Mouse (Mus musculus): ENCODE data around the gene Pacs1. TPM values are rescaled to one million over a fixed set of nuclear protein-coding genes. Genes with fewer than 3 reads are reported as not detected.
"Not testable (repeated sequence)": the region's sequence is repeated elsewhere in the genome, so short reads cannot be mapped to it uniquely, and the experiment has no call there.

Pacs1 gene
- polyA plus RNA-seq, 1 experiment from 2014 or later = 31.1 TPM

DNA sequence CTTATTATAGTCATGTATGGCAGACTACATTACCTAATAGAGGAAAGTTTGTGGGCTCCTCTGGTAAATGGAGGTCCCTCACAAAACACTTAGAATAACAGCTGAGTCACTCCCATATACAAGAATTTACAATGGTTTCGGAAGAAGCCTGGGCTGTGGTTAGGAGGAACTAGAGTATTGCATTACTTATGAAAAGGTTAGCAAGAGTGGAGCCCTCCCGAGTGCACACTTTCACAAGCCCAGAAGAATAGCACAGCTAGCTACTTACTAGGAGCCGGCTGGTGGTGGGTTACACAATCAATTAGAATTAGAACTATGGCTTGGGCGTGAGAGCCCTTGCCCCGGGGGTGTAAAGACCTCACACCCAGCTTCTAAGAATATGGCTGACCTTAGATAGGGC lies 94.3 kb downstream of the Pacs1 start:
- WGBS = 75% methylated on average over 5 of the region's 5 CpGs
- H3K27ac ChIP-seq = no peak overlapping the region
- H3K27me3 ChIP-seq (ENCODE audit: low read depth, poor library complexity, severe bottlenecking) = no peaks in the 10 kb centered on the region

GRCm38 (mm10) chr19:5170430-5170829 lies 102.5 kb downstream of the Pacs1 start:
- 75% methylated on average over 1 of the region's 1 CpGs for WGBS
- DNase-seq (ENCODE audit: low spot score) = no peak
- H3K27me3 ChIP-seq (ENCODE audit: low read depth, poor library complexity, severe bottlenecking) = no peaks in the 10 kb centered on the region
- H3K4me1 ChIP-seq = no peaks in the 10 kb centered on the region
- H3K27ac ChIP-seq = no peak overlapping the region
- peaks cover 8% of the 10 kb centered on the region for H3K36me3 ChIP-seq
- H3K9me3 ChIP-seq (replicated peaks) = no peaks in the 10 kb centered on the region
- no peak overlapping the region for H3K4me3 ChIP-seq

More for the DNA sequence above, 94.3 kb downstream of the Pacs1 start:
- H3K36me3 ChIP-seq = 0 out of 2 replicates have a peak, but pooled peaks cover under 1% of the 10 kb centered on the region
- no peak overlapping the region for H3K4me3 ChIP-seq
- no peaks in the 10 kb centered on the region for H3K9me3 ChIP-seq (replicated peaks)
- no peak for DNase-seq (ENCODE audit: low spot score)
- H3K4me1 ChIP-seq = no peaks in the 10 kb centered on the region

DNA sequence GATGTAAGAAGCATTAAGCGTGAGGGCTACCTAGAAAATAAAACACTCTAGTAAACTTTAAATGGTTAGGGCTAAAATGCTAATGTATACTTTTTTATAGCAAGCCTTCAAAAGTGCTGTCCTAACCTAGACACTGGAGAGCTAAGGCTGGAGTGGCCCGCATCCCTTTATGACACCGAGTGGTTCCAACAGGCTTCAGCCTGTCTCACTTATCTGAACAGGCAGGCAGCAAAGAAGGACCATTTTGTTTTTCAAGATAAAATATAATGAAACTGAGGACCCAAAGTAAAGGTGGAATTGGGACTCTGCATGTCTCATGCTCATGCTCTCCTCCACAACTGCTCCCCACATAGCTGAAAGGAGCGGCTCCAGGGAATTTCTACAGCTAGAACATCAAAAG lies 105.4 kb downstream of the Pacs1 start:
- no peak overlapping the region for H3K4me3 ChIP-seq
- H3K27me3 ChIP-seq (ENCODE audit: low read depth, poor library complexity, severe bottlenecking) = no peaks in the 10 kb centered on the region
- 94% methylated on average over 4 of the region's 4 CpGs for WGBS
- no peak overlapping the region for H3K27ac ChIP-seq
- H3K4me1 ChIP-seq = no peaks in the 10 kb centered on the region
- H3K9me3 ChIP-seq (replicated peaks) = no peaks in the 10 kb centered on the region
- DNase-seq (ENCODE audit: low spot score) = no peak
- peaks cover 8% of the 10 kb centered on the region for H3K36me3 ChIP-seq

DNA sequence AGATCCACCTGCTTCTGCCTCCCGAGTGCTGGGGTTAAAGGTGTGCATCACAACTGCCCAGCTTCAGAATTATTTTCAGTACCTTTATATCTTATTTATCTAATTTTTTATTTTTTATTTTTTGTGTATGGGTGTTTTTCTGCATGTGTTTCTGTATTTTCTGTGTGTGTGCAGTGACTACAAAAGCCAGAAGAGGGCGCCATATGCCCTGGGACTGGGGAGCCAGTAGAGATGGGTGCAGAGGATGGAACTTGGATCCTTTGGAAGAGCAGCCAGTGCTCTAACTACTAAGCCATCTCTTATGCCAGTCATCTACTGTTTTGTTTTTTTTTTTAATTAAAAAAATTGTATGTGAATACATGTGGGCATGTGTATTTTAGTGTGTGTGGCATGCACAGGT lies 108.5 kb downstream of the Pacs1 start:
- no peaks in the 10 kb centered on the region for H3K27me3 ChIP-seq (ENCODE audit: low read depth, poor library complexity, severe bottlenecking)
- WGBS = 68% methylated on average over 2 of the region's 2 CpGs
- H3K4me1 ChIP-seq = no peaks in the 10 kb centered on the region
- H3K27ac ChIP-seq = no peak overlapping the region
- no peak for DNase-seq (ENCODE audit: low spot score)
- H3K9me3 ChIP-seq (replicated peaks) = no peaks in the 10 kb centered on the region
- H3K4me3 ChIP-seq = no peak overlapping the region
- H3K36me3 ChIP-seq = peaks cover 13% of the 10 kb centered on the region

GRCm38 (mm10) chr19:5161913-5162312 lies 111.0 kb downstream of the Pacs1 start:
- no peak for DNase-seq (ENCODE audit: low spot score)
- H3K4me1 ChIP-seq = no peaks in the 10 kb centered on the region
- no peaks in the 10 kb centered on the region for H3K27me3 ChIP-seq (ENCODE audit: low read depth, poor library complexity, severe bottlenecking)
- H3K4me3 ChIP-seq = no peak overlapping the region
- no peaks in the 10 kb centered on the region for H3K9me3 ChIP-seq (replicated peaks)
- H3K36me3 ChIP-seq = peaks cover 17% of the 10 kb centered on the region
- 85% methylated on average over 3 of the region's 3 CpGs for WGBS
- no peak overlapping the region for H3K27ac ChIP-seq

- H3K9me3 ChIP-seq (replicated peaks) = no peaks in the 10 kb centered on the region
- H3K4me1 ChIP-seq = no peaks in the 10 kb centered on the region
- H3K36me3 ChIP-seq = peaks cover 50% of the 10 kb centered on the region
- no peak for DNase-seq (ENCODE audit: low spot score)
- WGBS = 91% methylated on average over 6 of the region's 6 CpGs
- no peak overlapping the region for H3K27ac ChIP-seq
- H3K27me3 ChIP-seq (ENCODE audit: low read depth, poor library complexity, severe bottlenecking) = no peaks in the 10 kb centered on the region
- H3K4me3 ChIP-seq = no peak overlapping the region
Observed at GRCm38 (mm10) chr19:5152261-5152660, 120.7 kb downstream of the Pacs1 start.

DNA sequence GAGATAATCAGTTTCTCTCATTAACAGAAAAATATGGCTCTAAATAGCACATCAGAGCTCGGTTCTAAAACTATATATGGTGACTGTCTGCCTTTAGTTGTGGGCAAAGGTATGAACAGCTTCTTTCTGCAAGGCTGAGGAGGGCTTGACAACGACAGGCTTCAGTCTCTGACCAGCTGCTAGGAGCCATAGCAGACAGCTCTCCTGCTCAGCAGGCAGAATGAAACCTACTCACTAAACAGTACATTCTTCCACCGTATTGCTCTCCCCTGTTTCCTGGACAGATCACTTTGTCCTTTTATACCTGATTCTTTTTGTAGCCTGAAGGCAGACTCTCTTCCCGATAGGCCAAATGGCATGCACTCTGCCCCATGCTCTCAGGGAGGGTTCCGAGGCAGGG lies 121.2 kb downstream of the Pacs1 start:
- Histone ChIP-seq H3K36me3 (peaks cover 51% of the 10 kb centered on the region), H3K4me3 (no peak overlapping the region), H3K4me1 (no peaks in the 10 kb centered on the region), H3K27ac (no peak overlapping the region), H3K9me3 (replicated peaks) (no peaks in the 10 kb centered on the region), H3K27me3 (ENCODE audit: low read depth, poor library complexity, severe bottlenecking) (no peaks in the 10 kb centered on the region)
- 89% methylated on average over 5 of the region's 5 CpGs for WGBS
- no peak for DNase-seq (ENCODE audit: low spot score)

- Histone ChIP-seq H3K4me1 (no peaks in the 10 kb centered on the region), H3K27ac (no peak overlapping the region), H3K36me3 (peaks cover 52% of the 10 kb centered on the region), H3K27me3 (ENCODE audit: low read depth, poor library complexity, severe bottlenecking) (no peaks in the 10 kb centered on the region), H3K4me3 (no peak overlapping the region), H3K9me3 (replicated peaks) (no peaks in the 10 kb centered on the region)
- DNase-seq (ENCODE audit: low spot score) = peak; percentile 60
- 51% methylated on average over 3 of the region's 3 CpGs for WGBS
Observed at GRCm38 (mm10) chr19:5151331-5151730, 121.6 kb downstream of the Pacs1 start.

GRCm38 (mm10) chr19:5150358-5150757 lies 122.6 kb downstream of the Pacs1 start:
- 94% methylated on average over 6 of the region's 6 CpGs for WGBS
- no peak for DNase-seq (ENCODE audit: low spot score)
- Histone ChIP-seq H3K4me3 (no peak overlapping the region), H3K9me3 (replicated peaks) (no peaks in the 10 kb centered on the region), H3K36me3 (peaks cover 46% of the 10 kb centered on the region), H3K4me1 (no peaks in the 10 kb centered on the region), H3K27ac (no peak overlapping the region), H3K27me3 (ENCODE audit: low read depth, poor library complexity, severe bottlenecking) (no peaks in the 10 kb centered on the region)

DNA sequence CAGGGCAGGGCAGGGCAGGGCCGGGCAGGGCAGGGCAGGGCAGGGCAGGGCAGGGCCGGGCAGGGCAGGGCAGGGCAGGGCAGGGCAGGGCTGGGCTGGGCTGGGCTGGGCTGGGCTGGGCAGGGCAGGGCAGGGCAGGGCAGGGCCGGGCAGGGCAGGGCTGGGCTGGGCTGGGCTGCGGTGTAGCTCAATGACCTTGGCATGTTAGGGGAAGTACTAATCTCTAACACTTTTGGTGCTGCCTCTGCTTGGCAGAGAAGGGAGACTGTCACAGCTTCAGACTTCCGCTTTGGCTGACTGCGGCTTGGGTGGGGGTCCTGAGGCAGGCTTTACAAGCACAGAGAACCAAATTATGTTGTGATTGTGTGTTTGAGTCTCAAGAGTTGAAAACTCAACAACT lies 123.9 kb downstream of the Pacs1 start:
- H3K27ac ChIP-seq = not testable (repeated sequence)
- peaks cover 53% of the 10 kb centered on the region for H3K36me3 ChIP-seq

GRCm38 (mm10) chr19:5139640-5140039 lies 133.3 kb downstream of the Pacs1 start:
- Histone ChIP-seq H3K36me3 (peaks cover 69% of the 10 kb centered on the region), H3K27me3 (ENCODE audit: low read depth, poor library complexity, severe bottlenecking) (no peaks in the 10 kb centered on the region), H3K27ac (no peak overlapping the region), H3K4me3 (no peak overlapping the region), H3K9me3 (replicated peaks) (no peaks in the 10 kb centered on the region), H3K4me1 (no peaks in the 10 kb centered on the region)
- peak; percentile 70 for DNase-seq (ENCODE audit: low spot score)
- WGBS = 7% methylated on average over 2 of the region's 2 CpGs

More for the DNA sequence above, 123.9 kb downstream of the Pacs1 start:
- H3K4me3 ChIP-seq; H3K4me1 ChIP-seq; H3K27me3 ChIP-seq (ENCODE audit: low read depth, poor library complexity, severe bottlenecking); DNase-seq (ENCODE audit: low spot score); H3K9me3 ChIP-seq (replicated peaks): not testable (repeated sequence)
- WGBS = 83% methylated on average over 5 of the region's 6 CpGs

DNA sequence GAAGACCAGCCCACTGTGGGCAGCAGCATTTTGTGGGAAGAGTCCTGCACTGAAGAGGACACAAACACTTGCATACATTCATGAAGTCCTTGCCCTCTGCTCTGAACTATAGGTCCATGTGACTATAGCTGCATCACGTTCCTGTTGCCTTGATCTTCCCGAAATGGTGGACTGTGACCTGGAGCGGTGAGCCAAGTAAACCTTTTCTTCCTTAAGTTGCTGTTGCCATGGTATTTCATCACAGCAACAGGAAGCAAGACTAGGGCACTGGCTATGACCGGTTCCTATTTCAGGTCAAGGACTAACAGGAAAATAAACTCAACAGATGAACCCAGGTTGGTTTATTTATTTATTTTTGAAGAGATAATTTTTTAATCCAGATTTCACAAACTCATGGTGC lies 141.7 kb downstream of the Pacs1 start:
- H3K4me3 ChIP-seq = no peak overlapping the region
- no peaks in the 10 kb centered on the region for H3K9me3 ChIP-seq (replicated peaks)
- H3K27ac ChIP-seq = no peak overlapping the region
- H3K4me1 ChIP-seq = no peaks in the 10 kb centered on the region
- DNase-seq (ENCODE audit: low spot score) = no peak
- 83% methylated on average over 4 of the region's 4 CpGs for WGBS
- peaks cover 26% of the 10 kb centered on the region for H3K36me3 ChIP-seq
- no peaks in the 10 kb centered on the region for H3K27me3 ChIP-seq (ENCODE audit: low read depth, poor library complexity, severe bottlenecking)

DNA sequence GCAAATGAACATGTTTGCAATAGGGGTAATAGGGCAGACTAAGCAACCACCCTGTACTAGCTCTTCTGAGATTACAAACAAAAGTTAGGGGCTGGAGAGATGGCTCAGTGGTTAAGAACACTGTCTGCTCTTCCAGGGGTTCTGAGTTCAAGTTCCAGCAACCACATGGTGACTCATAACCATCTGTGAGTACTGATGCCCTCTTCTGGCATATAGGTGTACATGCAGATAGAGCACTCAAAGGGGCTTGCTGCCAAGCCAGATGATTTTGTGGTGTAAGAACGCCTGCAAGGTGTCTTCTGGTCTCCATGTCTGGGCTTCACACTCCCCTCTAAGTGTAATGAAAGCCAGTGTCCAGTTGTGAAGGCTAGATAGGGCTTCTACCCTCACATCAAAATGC lies 143.1 kb downstream of the Pacs1 start:
- 50% methylated on average over 1 of the region's 1 CpGs for WGBS
- H3K4me1 ChIP-seq = no peaks in the 10 kb centered on the region

GRCm38 (mm10) chr19:5124055-5124614 lies 148.8 kb downstream of the Pacs1 start:
- Histone ChIP-seq H3K27me3 (ENCODE audit: low read depth, poor library complexity, severe bottlenecking) (0 out of 2 replicates have a peak, but pooled peaks cover 6% of the 10 kb centered on the region), H3K36me3 (no peaks in the 10 kb centered on the region), H3K4me3 (no peak overlapping the region), H3K9me3 (replicated peaks) (no peaks in the 10 kb centered on the region), H3K4me1 (no peaks in the 10 kb centered on the region), H3K27ac (no peak overlapping the region)
- 70% methylated on average over 7 of the region's 7 CpGs for WGBS
- DNase-seq (ENCODE audit: low spot score) = no peak

More for the DNA sequence above, 143.1 kb downstream of the Pacs1 start:
- H3K27me3 ChIP-seq (ENCODE audit: low read depth, poor library complexity, severe bottlenecking) = no peaks in the 10 kb centered on the region
- no peak overlapping the region for H3K27ac ChIP-seq
- no peaks in the 10 kb centered on the region for H3K9me3 ChIP-seq (replicated peaks)
- DNase-seq (ENCODE audit: low spot score) = no peak
- peaks cover 16% of the 10 kb centered on the region for H3K36me3 ChIP-seq
- no peak overlapping the region for H3K4me3 ChIP-seq
